Mouse (Mus musculus) cortical plate, adult 2 months (tissue): ENCODE data around the gene Plg.

Experiments used
- CTCF ChIP-seq: fragments of 200-500 bp; IDR thresholded peaks from 2 replicates; pipeline ENCODE4 v1.5.1; 2011; ENCODE audit warnings: mild to moderate bottlenecking, control low read depth, low read length; ENCODE audit not compliant: insufficient read depth; ENCODE audit errors: extremely low read depth
- POLR2A ChIP-seq: fragments of 200-500 bp; IDR thresholded peaks from 2 replicates; pipeline ENCODE4 v1.6.1; 2011; ENCODE audit warnings: mild to moderate bottlenecking, low read length, control low read depth; ENCODE audit not compliant: insufficient read depth; ENCODE audit errors: extremely low read depth

GRCm38 (mm10) chr17:12427156-12427555 is 48.7 kb downstream of the Plg start:
- TF ChIP-seq CTCF (no peak), POLR2A (no peak)
